Mouse (Mus musculus): ENCODE data around the gene BC055324.

Gene BC055324

GRCm38 (mm10) chr1:163942056-163942455 lies 52.5 kb downstream of the BC055324 start:
- DNase-seq: no peak

- no peak for DNase-seq
Observed at GRCm38 (mm10) chr1:163934591-163934990, 60.0 kb downstream of the BC055324 start.

GRCm38 (mm10) chr1:163931801-163932200 lies 62.8 kb downstream of the BC055324 start:
- no peak for DNase-seq

GRCm38 (mm10) chr1:163930458-163930794 lies 64.2 kb downstream of the BC055324 start:
- no peak for DNase-seq

GRCm38 (mm10) chr1:163929636-163930457 lies 64.7 kb downstream of the BC055324 start:
- peak; percentile 93 for DNase-seq

- no peak for DNase-seq
Observed at GRCm38 (mm10) chr1:163928846-163929245, 65.8 kb downstream of the BC055324 start, which contains the start of gene Scyl3. Gene Scyl3, plus strand, starts transcription at chr1:163929100.

- no peak for DNase-seq
Observed at GRCm38 (mm10) chr1:163924093-163924492, 70.5 kb downstream of the BC055324 start.

GRCm38 (mm10) chr1:163917349-163918160 lies 77.0 kb downstream of the BC055324 start:
- DNase-seq: no peak

- no peak for DNase-seq
Observed at GRCm38 (mm10) chr1:163911981-163912380, 82.6 kb downstream of the BC055324 start.

GRCm38 (mm10) chr1:163910785-163911184 lies 83.8 kb downstream of the BC055324 start:
- DNase-seq: no peak

GRCm38 (mm10) chr1:163910343-163910742 lies 84.3 kb downstream of the BC055324 start:
- DNase-seq: peak; percentile 65

- no peak for DNase-seq
Observed at GRCm38 (mm10) chr1:163908389-163908788, 86.2 kb downstream of the BC055324 start.

GRCm38 (mm10) chr1:163907007-163907811 lies 87.4 kb downstream of the BC055324 start:
- peak; percentile 42 for DNase-seq

- DNase-seq: no peak
Observed at GRCm38 (mm10) chr1:163903411-163903810, 91.2 kb downstream of the BC055324 start.

- DNase-seq: no peak
Observed at GRCm38 (mm10) chr1:163900168-163900567, 94.4 kb downstream of the BC055324 start.

GRCm38 (mm10) chr1:163899575-163899974 lies 95.0 kb downstream of the BC055324 start:
- no peak for DNase-seq

GRCm38 (mm10) chr1:163898291-163898764 lies 96.3 kb downstream of the BC055324 start:
- DNase-seq: peak; percentile 66
